Mouse (Mus musculus): ENCODE measurements around the gene Ccnq.

DNA sequence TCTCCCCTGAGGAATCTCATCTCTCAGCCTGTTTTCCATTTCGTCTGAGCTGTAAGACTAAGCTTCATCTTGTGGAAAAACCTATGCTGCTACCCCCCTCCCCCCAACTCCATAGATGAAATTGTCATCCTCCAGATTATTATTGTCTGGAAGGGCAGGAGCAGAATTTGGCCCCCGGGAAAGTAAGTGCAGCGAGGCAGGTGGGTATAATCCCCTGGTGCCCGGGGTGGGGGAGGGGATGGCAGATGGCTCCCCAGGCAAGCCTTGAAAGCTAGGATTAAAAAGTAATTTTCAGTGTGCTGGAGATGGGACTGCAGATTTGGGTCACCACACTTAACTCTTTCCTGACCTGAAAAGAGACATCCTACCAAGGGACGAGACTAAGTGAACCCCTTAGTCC, 10.7 kb upstream of the Ccnq start:
- TF ChIP-seq EP300 (IDR thresholded peaks at IDR 0.05; ENCODE audit: low read depth) (no peak), CTCF (IDR thresholded peaks at IDR 0.05; ENCODE audit: low read depth) (no peak)
